Mouse (Mus musculus) CH12.LX (cell line): Measurements from ENCODE around the gene Olfr47.

Experiments used
- CTCF ChIP-seq, 2 experiments: IDR thresholded peaks in 1 of 2; conservative IDR thresholded peaks in 1 of 2; 2 replicates each; pipeline ENCODE4 v1.5.1; 2011 to 2012; ENCODE audit warnings: low read depth in 2 of 2, low read length in 2 of 2, improper control_type of control experiment in 1 of 2, inconsistent platforms in 1 of 2, mild to moderate bottlenecking in 1 of 2, moderate library complexity in 1 of 2
- HCFC1 ChIP-seq: IDR thresholded peaks from 2 replicates; pipeline ENCODE4 v1.6.1; 2012; ENCODE audit warnings: low read depth, mild to moderate bottlenecking, inconsistent platforms, low read length, improper control_type of control experiment
- MAFK ChIP-seq: IDR thresholded peaks from 2 replicates; pipeline ENCODE4 v1.6.1; 2011; ENCODE audit warnings: low read length, improper control_type of control experiment; ENCODE audit not compliant: insufficient replicate concordance
- MEF2A ChIP-seq: IDR thresholded peaks from 2 replicates; pipeline ENCODE4 v1.6.1; 2014; ENCODE audit warnings: low read depth, mild to moderate bottlenecking, inconsistent platforms, low read length, improper control_type of control experiment, borderline replicate concordance
- POLR2A ChIP-seq: IDR thresholded peaks from 2 replicates; pipeline ENCODE4 v1.6.1; 2011; ENCODE audit warnings: low read depth, mild to moderate bottlenecking, improper control_type of control experiment, low read length

DNA sequence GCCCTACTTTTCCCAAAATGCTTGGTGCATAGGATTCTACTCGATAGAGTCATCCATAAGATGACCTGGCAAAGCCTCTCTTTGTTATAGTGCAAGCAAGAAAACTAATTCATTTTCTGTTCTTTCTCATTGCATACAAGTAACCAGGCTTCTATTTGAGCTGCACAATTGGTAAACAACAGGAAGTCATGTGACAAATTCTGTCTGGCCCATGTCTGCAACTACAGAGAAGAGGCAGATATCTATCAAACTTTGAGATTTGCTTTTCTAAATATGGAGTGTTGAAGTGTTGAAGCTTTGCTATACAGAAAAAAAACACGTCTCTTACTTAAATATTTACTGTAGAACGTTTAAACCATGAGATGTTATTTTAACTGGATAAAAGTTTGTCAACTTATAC, 33.2 kb upstream of the Olfr47 start:
- no peak for TF ChIP-seq CTCF (conservative IDR thresholded peaks at IDR 0.05 in 1 of 2, IDR thresholded peaks at IDR 0.05 in 1 of 2; ENCODE audit: low read depth in 2 of 2, low read length in 2 of 2)
- TF ChIP-seq POLR2A: no peak
- no peak for TF ChIP-seq MEF2A
- no peak for TF ChIP-seq HCFC1
- TF ChIP-seq MAFK: no peak
